Comparison of ENCODE assay signal across 8 mouse cellular contexts in genomic region chr17:11664610-11665345, GRCm38 (mm10).
DNase-seq lines count a peak whose midpoint lies in the region; ATAC-seq and TF ChIP-seq lines count a peak whose summit lies in the region.

No protein-coding gene starts in this region.

- no peak for DNase-seq in lung, embryonic 14.5 days
- DNase-seq in lung, postnatal 10 days: no peak
- DNase-seq in kidney, postnatal 0 days (ENCODE audit: low spot score): no peak
- DNase-seq in retina, postnatal 1 day: peak; percentile 87
- DNase-seq in adrenal gland, adult 8-10 months: no peak
- DNase-seq in lung, postnatal 36 days: no peak
- DNase-seq in gastrocnemius, adult 2 months: no peak

- H3K27ac ChIP-seq in lung, embryonic 14.5 days (ENCODE audit: low read depth): no peak overlapping the region
- H3K27ac ChIP-seq in forebrain, embryonic 15.5 days (replicated peaks): no peak overlapping the region
- no peak overlapping the region for H3K27ac ChIP-seq in kidney, postnatal 0 days
- no peak overlapping the region for H3K27ac ChIP-seq in gastrocnemius, adult 2 months

- no peaks in the 10 kb centered on the region for H3K4me1 ChIP-seq in lung, embryonic 14.5 days (ENCODE audit: insufficient read depth)
- 0 out of 2 replicates have a peak, but pooled peaks cover 6% of the 10 kb centered on the region for H3K4me1 ChIP-seq in forebrain, embryonic 15.5 days
- H3K4me1 ChIP-seq in kidney, postnatal 0 days (replicated peaks; ENCODE audit: insufficient read depth, low read length): no peaks in the 10 kb centered on the region

- WGBS in lung, embryonic 14.5 days: 37% methylated on average over 20 of the region's 20 CpGs
- WGBS in forebrain, embryonic 15.5 days: 22% methylated on average over 20 of the region's 20 CpGs
- 31% methylated on average over 20 of the region's 20 CpGs for WGBS in kidney, postnatal 0 days

- peak overlapping the region; percentile 27; the same call in 1 of the 2 replicates for H3K4me2 ChIP-seq in lung, embryonic 14.5 days
- peak overlapping the region; percentile 46 for H3K4me2 ChIP-seq in forebrain, embryonic 15.5 days (replicated peaks)
- peak overlapping the region; percentile 37 for H3K4me2 ChIP-seq in kidney, postnatal 0 days (ENCODE audit: low read length)

- H3K27me3 ChIP-seq in lung, embryonic 14.5 days (ENCODE audit: insufficient read depth, low read length): no peaks in the 10 kb centered on the region
- no peaks in the 10 kb centered on the region for H3K27me3 ChIP-seq in forebrain, embryonic 15.5 days
- no peaks in the 10 kb centered on the region for H3K27me3 ChIP-seq in kidney, postnatal 0 days (ENCODE audit: insufficient read depth, low read length)

- TF ChIP-seq CTCF in lung, embryonic 14.5 days (IDR thresholded peaks at IDR 0.05; ENCODE audit: low read depth): no peak
- TF ChIP-seq CTCF in kidney, postnatal 0 days (IDR thresholded peaks at IDR 0.05; ENCODE audit: low read depth): no peak
- no peak for TF ChIP-seq CTCF in gastrocnemius, adult 2 months (IDR thresholded peaks at IDR 0.05)

- intact Hi-C loops in gastrocnemius, adult 2 months (cut with DNase I): no loop called here

- H3K36me3 ChIP-seq in lung, embryonic 14.5 days (ENCODE audit: insufficient read depth): no peaks in the 10 kb centered on the region
- H3K36me3 ChIP-seq in forebrain, embryonic 15.5 days: no peaks in the 10 kb centered on the region
- H3K36me3 ChIP-seq in kidney, postnatal 0 days (ENCODE audit: insufficient read depth, low read length): no peaks in the 10 kb centered on the region

- H3K9ac ChIP-seq in lung, embryonic 14.5 days: no peak overlapping the region
- H3K9ac ChIP-seq in forebrain, embryonic 15.5 days (replicated peaks): 0 out of 2 replicates have a peak overlapping the region, but pooled peaks have one; percentile 6
- H3K9ac ChIP-seq in kidney, postnatal 0 days (ENCODE audit: low read depth, low read length): no peak overlapping the region

- H3K9me3 ChIP-seq in lung, embryonic 14.5 days (ENCODE audit: low read depth, low read length): no peaks in the 10 kb centered on the region
- H3K9me3 ChIP-seq in forebrain, embryonic 15.5 days: no peaks in the 10 kb centered on the region
- no peaks in the 10 kb centered on the region for H3K9me3 ChIP-seq in kidney, postnatal 0 days (replicated peaks; ENCODE audit: low read length)

- ATAC-seq in lung, embryonic 14.5 days (ENCODE audit: insufficient read depth): no peak
- peak; percentile 70 for ATAC-seq in forebrain, embryonic 15.5 days (replicated peaks)
- no peak for ATAC-seq in kidney, postnatal 0 days (replicated peaks; ENCODE audit: low FRiP score, low read depth)

- no peak overlapping the region for H3K4me3 ChIP-seq in lung, embryonic 14.5 days (ENCODE audit: low read depth, low read length)
- H3K4me3 ChIP-seq in forebrain, embryonic 15.5 days: peak overlapping the region; percentile 34
- no peak overlapping the region for H3K4me3 ChIP-seq in kidney, postnatal 0 days (replicated peaks; ENCODE audit: low read depth, low read length)
- H3K4me3 ChIP-seq in gastrocnemius, adult 2 months: no peak overlapping the region
